Mouse (Mus musculus): ENCODE measurements at regions not wholly inside any gene's neighbourhood (a gene's known extent, or its start where the extent isn't known, plus 50 kb on each side); places are given as distances from the start of the nearest gene placed in this dataset.

- H3K4me3 ChIP-seq (replicated peaks; ENCODE audit: low read length) = no peak overlapping the region
- H3K27me3 ChIP-seq (ENCODE audit: control insufficient read depth, insufficient read depth, low read length) = no peaks in the 10 kb centered on the region
- H3K36me3 ChIP-seq (ENCODE audit: control insufficient read depth, insufficient read depth, low read length) = no peaks in the 10 kb centered on the region
- no peak for ATAC-seq (ENCODE audit: low FRiP score, low read depth)
- WGBS = 74% methylated on average over 2 of the region's 2 CpGs
- H3K4me2 ChIP-seq (replicated peaks; ENCODE audit: low read depth, low read length, severe bottlenecking) = no peak overlapping the region
- no peaks in the 10 kb centered on the region for H3K9me3 ChIP-seq (ENCODE audit: control insufficient read depth, low read length)
- no peaks in the 10 kb centered on the region for H3K4me1 ChIP-seq (ENCODE audit: control insufficient read depth, insufficient read depth, low read length)
- no peak overlapping the region for H3K9ac ChIP-seq (ENCODE audit: low read depth, low read length, severe bottlenecking)
- TF ChIP-seq POLR2A (IDR thresholded peaks at IDR 0.05; ENCODE audit: borderline replicate concordance, extremely low read depth, insufficient read depth, insufficient read length) = no peak
- no peak for DNase-seq (ENCODE audit: low spot score)
- H3K27ac ChIP-seq (replicated peaks; ENCODE audit: low read depth, low read length) = no peak overlapping the region
These were observed 63.0 kb upstream of the Man1a2 start for GRCm38 (mm10) chr3:100748309-100748691.

DNA sequence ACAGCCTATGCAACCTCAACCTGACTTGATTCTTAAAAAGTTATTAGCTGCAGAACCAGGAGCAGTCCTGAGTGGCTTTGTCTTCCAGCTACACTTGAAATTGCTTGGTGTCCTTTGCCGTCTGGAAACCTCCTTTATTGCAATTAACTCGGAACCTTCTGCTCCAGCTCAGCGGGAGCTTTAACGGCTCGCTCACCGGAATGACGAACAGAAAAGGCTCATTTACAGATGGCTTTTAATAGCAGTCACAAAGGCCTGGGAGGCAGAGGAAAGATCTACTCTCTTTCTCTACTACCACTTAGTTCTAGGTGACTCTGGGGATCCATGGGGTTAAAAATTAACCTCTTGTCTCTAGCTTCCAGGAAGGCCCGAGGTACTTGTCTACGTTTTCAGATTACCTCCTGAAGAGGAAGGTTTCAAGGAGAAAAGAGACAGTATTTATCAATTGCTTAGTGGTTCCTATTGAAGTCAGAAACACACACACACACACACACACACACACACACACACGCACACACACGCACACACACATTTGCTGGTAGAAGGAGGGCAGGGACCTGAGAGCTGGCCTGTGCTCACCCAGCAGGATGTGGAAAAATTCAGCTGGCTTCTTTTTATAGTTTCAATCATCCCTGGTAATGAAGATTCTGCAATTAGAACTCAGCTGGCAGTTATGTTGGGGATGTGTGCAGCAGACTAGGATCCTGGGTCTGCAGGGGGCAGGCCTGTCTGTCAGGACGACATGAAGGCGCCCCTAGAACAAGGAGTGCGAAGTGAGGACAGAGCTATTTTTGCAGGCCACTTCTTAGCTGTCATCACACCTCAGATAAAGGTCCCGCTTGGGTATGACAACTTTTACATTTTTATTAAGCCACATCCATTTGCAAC is 62.4 kb upstream of the Man1a2 start:
- Histone ChIP-seq H3K9ac (ENCODE audit: low read depth, low read length, severe bottlenecking) (no peak overlapping the region), H3K27ac (replicated peaks; ENCODE audit: low read depth, low read length) (no peak overlapping the region), H3K4me2 (replicated peaks; ENCODE audit: low read depth, low read length, severe bottlenecking) (no peak overlapping the region), H3K27me3 (ENCODE audit: control insufficient read depth, insufficient read depth, low read length) (no peaks in the 10 kb centered on the region), H3K9me3 (ENCODE audit: control insufficient read depth, low read length) (no peaks in the 10 kb centered on the region), H3K4me1 (ENCODE audit: control insufficient read depth, insufficient read depth, low read length) (no peaks in the 10 kb centered on the region), H3K4me3 (replicated peaks; ENCODE audit: low read length) (no peak overlapping the region), H3K36me3 (ENCODE audit: control insufficient read depth, insufficient read depth, low read length) (no peaks in the 10 kb centered on the region)
- DNase-seq (ENCODE audit: low spot score) (no peak), ATAC-seq (ENCODE audit: low FRiP score, low read depth) (no peak)
- TF ChIP-seq POLR2A (IDR thresholded peaks at IDR 0.05; ENCODE audit: borderline replicate concordance, extremely low read depth, insufficient read depth, insufficient read length) = no peak
- WGBS = 34% methylated on average over 15 of the region's 15 CpGs

GRCm38 (mm10) chr3:100737660-100738059 is 52.4 kb upstream of the Man1a2 start:
- Histone ChIP-seq H3K36me3 (ENCODE audit: control insufficient read depth, insufficient read depth, low read length) (no peaks in the 10 kb centered on the region), H3K4me1 (ENCODE audit: control insufficient read depth, insufficient read depth, low read length) (no peaks in the 10 kb centered on the region), H3K4me2 (replicated peaks; ENCODE audit: low read depth, low read length, severe bottlenecking) (no peak overlapping the region), H3K27me3 (ENCODE audit: control insufficient read depth, insufficient read depth, low read length) (no peaks in the 10 kb centered on the region), H3K9me3 (ENCODE audit: control insufficient read depth, low read length) (no peaks in the 10 kb centered on the region), H3K9ac (ENCODE audit: low read depth, low read length, severe bottlenecking) (no peak overlapping the region), H3K4me3 (replicated peaks; ENCODE audit: low read length) (no peak overlapping the region), H3K27ac (replicated peaks; ENCODE audit: low read depth, low read length) (no peak overlapping the region)
- no peak for DNase-seq (ENCODE audit: low spot score)
- WGBS = 92% methylated on average over 7 of the region's 7 CpGs
- no peak for ATAC-seq (ENCODE audit: low FRiP score, low read depth)
- no peak for TF ChIP-seq POLR2A (IDR thresholded peaks at IDR 0.05; ENCODE audit: borderline replicate concordance, extremely low read depth, insufficient read depth, insufficient read length)

- no peaks in the 10 kb centered on the region for H3K4me1 ChIP-seq (ENCODE audit: control insufficient read depth, insufficient read depth, low read length)
- no peak for DNase-seq (ENCODE audit: low spot score)
- ATAC-seq (ENCODE audit: low FRiP score, low read depth) = no peak
- no peak for TF ChIP-seq POLR2A (IDR thresholded peaks at IDR 0.05; ENCODE audit: borderline replicate concordance, extremely low read depth, insufficient read depth, insufficient read length)
- H3K4me2 ChIP-seq (replicated peaks; ENCODE audit: low read depth, low read length, severe bottlenecking) = no peak overlapping the region
- no peak overlapping the region for H3K4me3 ChIP-seq (replicated peaks; ENCODE audit: low read length)
- H3K27ac ChIP-seq (replicated peaks; ENCODE audit: low read depth, low read length) = no peak overlapping the region
- no peaks in the 10 kb centered on the region for H3K36me3 ChIP-seq (ENCODE audit: control insufficient read depth, insufficient read depth, low read length)
- no peak overlapping the region for H3K9ac ChIP-seq (ENCODE audit: low read depth, low read length, severe bottlenecking)
- H3K9me3 ChIP-seq (ENCODE audit: control insufficient read depth, low read length) = no peaks in the 10 kb centered on the region
- WGBS = 66% methylated on average over 3 of the region's 3 CpGs
- H3K27me3 ChIP-seq (ENCODE audit: control insufficient read depth, insufficient read depth, low read length) = no peaks in the 10 kb centered on the region
These were observed 51.2 kb upstream of the Man1a2 start for GRCm38 (mm10) chr3:100736539-100736938.
